Mouse (Mus musculus) ES-Bruce4 (cell line): ENCODE results near the gene Slc22a3. TPM values are rescaled to one million over a fixed set of nuclear protein-coding genes. Genes with fewer than 3 reads are reported as not detected.

Experiments
- H3K27ac ChIP-seq: 2 replicates; pipeline ENCODE4 v1.5.1; 2012; ENCODE audit warnings: low read length, inconsistent platforms; ENCODE audit not compliant: insufficient read depth
- H3K27me3 ChIP-seq: 2 replicates; pipeline ENCODE4 v1.6.1; 2012; ENCODE audit warnings: mild to moderate bottlenecking, low read length, inconsistent platforms; ENCODE audit not compliant: control insufficient read depth, poor library complexity, insufficient read depth, severe bottlenecking
- H3K36me3 ChIP-seq: 2 replicates; pipeline ENCODE4 v1.6.1; 2012; ENCODE audit warnings: inconsistent platforms, mild to moderate bottlenecking, low read length, moderate library complexity; ENCODE audit not compliant: control insufficient read depth, poor library complexity, insufficient read depth, severe bottlenecking
- H3K4me1 ChIP-seq: one replicate; pipeline ENCODE4 v1.8.1; 2011; ENCODE audit warnings: low read length; ENCODE audit not compliant: control insufficient read depth, insufficient read depth
- H3K4me3 ChIP-seq: 2 replicates; pipeline ENCODE4 v1.5.1; 2011; ENCODE audit warnings: low read depth, mild to moderate bottlenecking, low read length
- H3K9ac ChIP-seq: 2 replicates; pipeline ENCODE4 v1.6.1; 2012; ENCODE audit warnings: low read depth, mild to moderate bottlenecking, inconsistent platforms; ENCODE audit not compliant: poor library complexity, severe bottlenecking
- H3K9me3 ChIP-seq: replicated peaks from 2 replicates; pipeline ENCODE4 v1.6.1; 2012; ENCODE audit warnings: mild to moderate bottlenecking, low read length, inconsistent platforms; ENCODE audit not compliant: control insufficient read depth, poor library complexity, insufficient read depth, severe bottlenecking
- CTCF ChIP-seq: IDR thresholded peaks from one replicate; pipeline ENCODE4 v1.8.1; 2011; ENCODE audit warnings: low read depth, low read length
- EP300 ChIP-seq: IDR thresholded peaks from 2 replicates; pipeline ENCODE4 v1.6.1; 2011; ENCODE audit warnings: low read depth, low read length; ENCODE audit not compliant: insufficient read depth
- POLR2A ChIP-seq: IDR thresholded peaks from one replicate; pipeline ENCODE4 v1.8.1; 2011; ENCODE audit warnings: low read length; ENCODE audit not compliant: insufficient read depth
- polyA plus RNA-seq: library from polyadenylated mRNA; stranded (reverse); fragments of >200 nt; gene quantifications from 2 replicates; pipeline ENCODE4 v1.2.4, GENCODE M21; 2011; ENCODE audit warnings: low read depth; ENCODE audit not compliant: missing spikeins, insufficient read depth, insufficient read length

Slc22a3 gene
- 0.38 and 0.63 TPM in 2 replicates for polyA plus RNA-seq

- Histone ChIP-seq H3K4me3 (peak within 1 kb of the TSS; percentile 62), H3K9me3 (no peaks in the 10 kb centered on the region), H3K27me3 (peaks cover 3% of the 10 kb centered on the region), H3K4me1 (no peaks in the 10 kb centered on the region), H3K9ac (peak within 1 kb of the TSS; percentile 23; the same call in 1 of the 2 replicates), H3K36me3 (no peaks in the 10 kb centered on the region), H3K27ac (no peak within 1 kb of the TSS)
- no peak for TF ChIP-seq POLR2A
Observed at GRCm38 (mm10) chr17:12507654-12508204, at the start of gene Slc22a3. TSS of gene Slc22a3 (minus strand) at chr17:12507704.

- H3K4me3 ChIP-seq: no peak overlapping the region
- no peak overlapping the region for H3K27ac ChIP-seq
- H3K9ac ChIP-seq: no peak overlapping the region
- no peaks in the 10 kb centered on the region for H3K4me1 ChIP-seq
- no peaks in the 10 kb centered on the region for H3K9me3 ChIP-seq
- H3K36me3 ChIP-seq: no peaks in the 10 kb centered on the region
- TF ChIP-seq POLR2A (no peak), CTCF (peak; percentile 67)
- H3K27me3 ChIP-seq: no peaks in the 10 kb centered on the region
Observed at GRCm38 (mm10) chr17:12534353-12535145, 27.0 kb upstream of the Slc22a3 start.

DNA sequence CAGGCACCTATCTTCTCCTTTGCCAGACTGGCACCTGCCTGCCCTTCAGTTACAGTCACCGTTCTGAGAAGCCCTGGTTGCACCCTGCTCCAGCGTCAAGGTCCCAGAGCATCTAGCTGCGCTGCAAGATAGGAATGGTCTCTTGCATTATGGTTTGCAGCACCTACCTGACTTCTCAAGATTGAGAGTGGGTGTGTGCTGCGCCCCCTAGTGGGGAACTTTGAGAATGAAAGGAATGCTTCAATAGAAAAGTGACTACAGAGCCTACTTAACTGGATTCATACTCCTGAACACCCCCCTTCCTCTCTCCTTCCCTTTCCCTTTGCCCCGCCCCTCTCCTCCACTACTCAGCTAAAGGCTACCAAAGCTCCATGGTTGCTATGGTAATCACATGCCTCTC lies 24.6 kb upstream of the Slc22a3 start:
- Histone ChIP-seq H3K4me3 (no peak overlapping the region), H3K27ac (no peak overlapping the region), H3K4me1 (no peaks in the 10 kb centered on the region), H3K27me3 (no peaks in the 10 kb centered on the region), H3K9ac (no peak overlapping the region), H3K9me3 (no peaks in the 10 kb centered on the region), H3K36me3 (no peaks in the 10 kb centered on the region)
- TF ChIP-seq CTCF (peak; percentile 45), EP300 (no peak), POLR2A (no peak)

GRCm38 (mm10) chr17:12530081-12530480 lies 22.6 kb upstream of the Slc22a3 start:
- Histone ChIP-seq H3K27me3 (no peaks in the 10 kb centered on the region), H3K9ac (no peak overlapping the region), H3K4me3 (no peak overlapping the region), H3K27ac (no peak overlapping the region), H3K4me1 (no peaks in the 10 kb centered on the region), H3K9me3 (no peaks in the 10 kb centered on the region), H3K36me3 (no peaks in the 10 kb centered on the region)
- TF ChIP-seq CTCF (no peak), EP300 (no peak), POLR2A (no peak)

GRCm38 (mm10) chr17:12529384-12529985 lies 22.0 kb upstream of the Slc22a3 start:
- no peak overlapping the region for H3K27ac ChIP-seq
- H3K4me3 ChIP-seq: no peak overlapping the region
- no peaks in the 10 kb centered on the region for H3K9me3 ChIP-seq
- H3K4me1 ChIP-seq: no peaks in the 10 kb centered on the region
- H3K27me3 ChIP-seq: no peaks in the 10 kb centered on the region
- no peak overlapping the region for H3K9ac ChIP-seq
- TF ChIP-seq EP300 (no peak), CTCF (no peak), POLR2A (no peak)
- H3K36me3 ChIP-seq: no peaks in the 10 kb centered on the region

- no peak overlapping the region for H3K9ac ChIP-seq
- no peaks in the 10 kb centered on the region for H3K36me3 ChIP-seq
- no peak overlapping the region for H3K4me3 ChIP-seq
- H3K27me3 ChIP-seq: no peaks in the 10 kb centered on the region
- H3K4me1 ChIP-seq: no peaks in the 10 kb centered on the region
- no peak for TF ChIP-seq EP300
- TF ChIP-seq CTCF: no peak
- no peak for TF ChIP-seq POLR2A
- no peak overlapping the region for H3K27ac ChIP-seq
- H3K9me3 ChIP-seq: no peaks in the 10 kb centered on the region; the same call in 1 of the 2 replicates
Observed at GRCm38 (mm10) chr17:12519089-12519488, 11.6 kb upstream of the Slc22a3 start.
